Mouse (Mus musculus): ENCODE data around the gene Itpr2.

DNA sequence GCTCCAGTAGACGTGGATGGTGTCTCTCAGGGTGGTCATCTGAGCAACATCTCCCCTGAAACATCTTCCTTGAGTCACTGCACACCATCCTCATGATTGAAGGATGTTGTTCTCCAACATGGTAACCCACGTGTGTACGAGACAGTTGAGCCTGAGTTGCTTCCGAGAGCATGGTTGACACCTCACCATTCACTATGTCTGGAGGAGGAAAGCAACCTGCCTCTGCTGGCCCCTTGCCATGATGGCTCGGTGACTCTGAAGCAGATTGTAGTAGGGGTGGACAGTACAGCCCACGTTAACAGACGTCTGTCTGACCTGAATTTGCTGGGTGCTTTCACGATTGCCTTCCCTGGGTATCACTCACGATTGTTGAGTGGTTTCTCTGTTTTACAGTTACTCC is 317.3 kb downstream of the Itpr2 start:
- no peak for TF ChIP-seq CTCF (IDR thresholded peaks at IDR 0.05; ENCODE audit: insufficient read depth, low read length)
- no peak for TF ChIP-seq POLR2A (IDR thresholded peaks at IDR 0.05; ENCODE audit: borderline replicate concordance, extremely low read depth, low read depth, low read length)
